In the genomic region with DNA sequence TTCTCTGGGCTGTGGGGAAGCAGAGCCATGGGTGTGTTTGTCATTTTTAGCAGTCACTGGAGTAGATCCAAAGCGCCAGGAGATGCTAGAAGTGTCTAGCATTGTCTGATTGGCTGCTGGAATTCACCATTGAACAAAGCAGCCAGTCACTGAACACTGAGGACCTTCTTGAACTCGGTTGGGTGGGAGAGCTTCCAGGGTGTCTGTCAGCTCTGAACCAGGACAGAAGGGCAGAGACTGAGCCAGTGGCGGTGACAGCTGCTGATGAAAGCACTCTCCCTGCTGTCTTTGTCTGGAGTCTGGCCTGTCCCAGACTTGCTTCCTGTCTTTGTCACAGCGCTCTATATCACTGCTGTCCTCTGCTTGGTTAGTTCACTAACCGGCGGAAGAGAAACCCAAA, we compare ENCODE assay signal across 10 mouse cellular contexts. TPM values are rescaled to one million over a fixed set of nuclear protein-coding genes. Genes with fewer than 3 reads are reported as not detected.
DNase-seq lines count a peak whose midpoint lies in the region; ATAC-seq and TF ChIP-seq lines count a peak whose summit lies in the region.
"Had no signal": no experiment of that assay in that cellular context is flagged by ENCODE, and none has a peak within 500 bp of the region (broad histone marks: within the 10 kb centered on the region; RNA-seq: fewer than 3 reads in every experiment).

No protein-coding gene starts in this region.

- no peaks in the 10 kb centered on the region for H3K9me3 ChIP-seq in intestine, embryonic 14.5 days (ENCODE audit: control insufficient read depth, low read length)
- H3K9me3 ChIP-seq in intestine, postnatal 0 days (ENCODE audit: control insufficient read depth), result no peaks in the 10 kb centered on the region
- no peaks in the 10 kb centered on the region for H3K9me3 ChIP-seq in forebrain, embryonic 11.5 days (ENCODE audit: control insufficient read depth, low read length)
- H3K9me3 ChIP-seq in midbrain, embryonic 12.5 days, result no peaks in the 10 kb centered on the region

- DNase-seq in intestine, embryonic 14.5 days (ENCODE audit: low spot score), result no peak
- DNase-seq in forebrain, embryonic 11.5 days (ENCODE audit: low spot score), result no peak
- peak; percentile 46 to 58 for DNase-seq in heart, postnatal 36 days
- DNase-seq in layer of hippocampus, adult 8-10 months (ENCODE audit: low spot score in 2 of 2), result peak; percentile 51 to 66
- DNase-seq in natural killer cell, adult 2 months (ENCODE audit: low spot score in 2 of 2), result no peak
- DNase-seq in thymus, postnatal 10 days (ENCODE audit: low spot score in 2 of 2), result no peak

- no peak for ATAC-seq in intestine, embryonic 14.5 days (replicated peaks; ENCODE audit: low FRiP score, low TSS enrichment, low read depth)
- ATAC-seq in intestine, postnatal 0 days, result no peak
- ATAC-seq in forebrain, embryonic 11.5 days (replicated peaks; ENCODE audit: low FRiP score), result peak; percentile 73
- peak; percentile 75 for ATAC-seq in midbrain, embryonic 12.5 days (ENCODE audit: low FRiP score, low read depth)

- H3K27ac ChIP-seq in intestine, embryonic 14.5 days (ENCODE audit: low read depth), result peak overlapping the region; percentile 14; the same call in 1 of the 2 replicates
- H3K27ac ChIP-seq in intestine, postnatal 0 days (ENCODE audit: low read depth, low read length), result no peak overlapping the region
- peak overlapping the region; percentile 31; the same call in 1 of the 2 replicates for H3K27ac ChIP-seq in forebrain, embryonic 11.5 days (ENCODE audit: low read depth, low read length)
- peak overlapping the region; percentile 72 for H3K27ac ChIP-seq in midbrain, embryonic 12.5 days (replicated peaks)
- H3K27ac ChIP-seq: macrophage had no signal

- no peaks in the 10 kb centered on the region for H3K36me3 ChIP-seq in intestine, embryonic 14.5 days (ENCODE audit: control insufficient read depth, insufficient read depth, low read length)
- no peaks in the 10 kb centered on the region; the same call in 1 of the 2 replicates for H3K36me3 ChIP-seq in intestine, postnatal 0 days (ENCODE audit: control insufficient read depth, insufficient read depth)
- H3K36me3 ChIP-seq in forebrain, embryonic 11.5 days (ENCODE audit: control insufficient read depth, insufficient read depth, low read length), result no peaks in the 10 kb centered on the region
- no peaks in the 10 kb centered on the region for H3K36me3 ChIP-seq in midbrain, embryonic 12.5 days

- peaks cover 8% of the 10 kb centered on the region for H3K4me1 ChIP-seq in intestine, embryonic 14.5 days (replicated peaks; ENCODE audit: control insufficient read depth, insufficient read depth, low read length)
- H3K4me1 ChIP-seq in intestine, postnatal 0 days (replicated peaks; ENCODE audit: control insufficient read depth, insufficient read depth, low read length), result no peaks in the 10 kb centered on the region
- H3K4me1 ChIP-seq in forebrain, embryonic 11.5 days (replicated peaks; ENCODE audit: control insufficient read depth, insufficient read depth, low read length), result no peaks in the 10 kb centered on the region
- peaks cover 17% of the 10 kb centered on the region for H3K4me1 ChIP-seq in midbrain, embryonic 12.5 days

- 51% methylated on average over 6 of the region's 6 CpGs for WGBS in intestine, embryonic 14.5 days
- 58% methylated on average over 6 of the region's 6 CpGs for WGBS in intestine, postnatal 0 days
- WGBS in forebrain, embryonic 11.5 days, result 56% methylated on average over 6 of the region's 6 CpGs
- WGBS in midbrain, embryonic 12.5 days, result 34% methylated on average over 6 of the region's 6 CpGs

- intact Hi-C loops in heart, postnatal 36 days (cut with DNase I), result no loop called here

- H3K4me2 ChIP-seq in intestine, embryonic 14.5 days (ENCODE audit: low read length), result no peak overlapping the region
- H3K4me2 ChIP-seq in intestine, postnatal 0 days (replicated peaks; ENCODE audit: low read depth), result no peak overlapping the region
- no peak overlapping the region for H3K4me2 ChIP-seq in forebrain, embryonic 11.5 days (ENCODE audit: low read depth, low read length, severe bottlenecking)
- H3K4me2 ChIP-seq in midbrain, embryonic 12.5 days (replicated peaks), result no peak overlapping the region

- no peak for TF ChIP-seq CTCF in intestine, postnatal 0 days (IDR thresholded peaks at IDR 0.05; ENCODE audit: low read depth)

- H3K9ac ChIP-seq in intestine, embryonic 14.5 days (ENCODE audit: low read length), result no peak overlapping the region
- no peak overlapping the region for H3K9ac ChIP-seq in intestine, postnatal 0 days (ENCODE audit: low read depth, low read length)
- H3K9ac ChIP-seq in forebrain, embryonic 11.5 days (ENCODE audit: low read length), result no peak overlapping the region
- no peak overlapping the region for H3K9ac ChIP-seq in midbrain, embryonic 12.5 days (replicated peaks)

- no peaks in the 10 kb centered on the region for H3K27me3 ChIP-seq in intestine, embryonic 14.5 days (replicated peaks; ENCODE audit: control insufficient read depth, insufficient read depth, low read length)
- no peaks in the 10 kb centered on the region for H3K27me3 ChIP-seq in intestine, postnatal 0 days (replicated peaks; ENCODE audit: control insufficient read depth, insufficient read depth, low read length)
- H3K27me3 ChIP-seq in forebrain, embryonic 11.5 days (ENCODE audit: control insufficient read depth, insufficient read depth, low read length), result no peaks in the 10 kb centered on the region
- H3K27me3 ChIP-seq in midbrain, embryonic 12.5 days, result no peaks in the 10 kb centered on the region
- H3K27me3 ChIP-seq: CH12.LX had no signal

- no peak overlapping the region for H3K4me3 ChIP-seq in intestine, embryonic 14.5 days (ENCODE audit: low read depth, low read length)
- H3K4me3 ChIP-seq in intestine, postnatal 0 days (ENCODE audit: low read depth, low read length), result no peak overlapping the region
- H3K4me3 ChIP-seq in forebrain, embryonic 11.5 days (ENCODE audit: low read depth, low read length), result no peak overlapping the region
- no peak overlapping the region for H3K4me3 ChIP-seq in midbrain, embryonic 12.5 days

RNA-seq across cellular contexts. Expression of a gene that starts 6.5 kb away (rescaled TPM):
- 11.6 and 14.1 TPM in 2 replicates for polyA plus RNA-seq in intestine, embryonic 14.5 days (2014; fragmentation: Nextera tagmentation; extraction: Ambion mirVana)
- 5.0 TPM in 2 replicates for polyA plus RNA-seq in intestine, postnatal 0 days (2015; fragmentation: Nextera tagmentation; extraction: Ambion mirVana)
- polyA plus RNA-seq in forebrain, embryonic 11.5 days (2014; fragmentation: Nextera tagmentation; extraction: Ambion mirVana), result 17.9 and 20.2 TPM in 2 replicates
- total RNA-seq in heart, postnatal 36 days (2021), result 10 to 100 TPM; 12.1 to 13.1 TPM
- 10 to 100 TPM; 12.3 to 17.1 (median 14.6) TPM for total RNA-seq in layer of hippocampus, adult 8-10 months (2022)
- polyA plus RNA-seq in midbrain, embryonic 12.5 days (2016; fragmentation: Nextera tagmentation; extraction: Ambion mirVana), result 22.8 and 23.7 TPM in 2 replicates

RNA-seq across cellular contexts. Expression of a gene that starts 6.6 kb away (rescaled TPM):
- polyA plus RNA-seq in intestine, embryonic 14.5 days (2014; fragmentation: Nextera tagmentation; extraction: Ambion mirVana), result 13.6 and 13.9 TPM in 2 replicates
- 2.5 and 2.6 TPM in 2 replicates for polyA plus RNA-seq in intestine, postnatal 0 days (2015; fragmentation: Nextera tagmentation; extraction: Ambion mirVana)
- polyA plus RNA-seq in forebrain, embryonic 11.5 days (2014; fragmentation: Nextera tagmentation; extraction: Ambion mirVana), result 21.2 and 22.2 TPM in 2 replicates
- 1 to 10 TPM; 5.4 to 5.8 TPM for total RNA-seq in heart, postnatal 36 days (2021)
- 10 to 100 TPM; 17.5 to 26.2 (median 24.9) TPM for total RNA-seq in layer of hippocampus, adult 8-10 months (2022)
- polyA plus RNA-seq in midbrain, embryonic 12.5 days (2016; fragmentation: Nextera tagmentation; extraction: Ambion mirVana), result 18.1 and 19.6 TPM in 2 replicates

RNA-seq across cellular contexts. Expression of a gene that starts 28.5 kb away (rescaled TPM):
- polyA plus RNA-seq in intestine, embryonic 14.5 days (2014; fragmentation: Nextera tagmentation; extraction: Ambion mirVana), result 58.7 and 59.5 TPM in 2 replicates
- 43.3 and 53.6 TPM in 2 replicates for polyA plus RNA-seq in intestine, postnatal 0 days (2015; fragmentation: Nextera tagmentation; extraction: Ambion mirVana)
- 310 and 367 TPM in 2 replicates for polyA plus RNA-seq in forebrain, embryonic 11.5 days (2014; fragmentation: Nextera tagmentation; extraction: Ambion mirVana)
- 100 to 1,000 TPM; 164 to 167 TPM for total RNA-seq in heart, postnatal 36 days (2021)
- total RNA-seq in layer of hippocampus, adult 8-10 months (2022), result 100 to 1,000 TPM in 2 of 4 experiments, 10 to 100 TPM in 2; 92.2 to 111 (median 102) TPM
- 107 and 111 TPM in 2 replicates for polyA plus RNA-seq in midbrain, embryonic 12.5 days (2016; fragmentation: Nextera tagmentation; extraction: Ambion mirVana)

Comparison
In these comparisons a context has a peak if more than half of its experiments do, and no peak if none do; other contexts are left out.
1. ATAC-seq: peak in forebrain, embryonic 11.5 days (single experiment) and midbrain, embryonic 12.5 days (single experiment); none in intestine, embryonic 14.5 days (single experiment) and intestine, postnatal 0 days (single experiment).
2. DNase-seq: peak in heart, postnatal 36 days (2 of 2) and layer of hippocampus, adult 8-10 months (2 of 2); none in intestine, embryonic 14.5 days (single experiment), forebrain, embryonic 11.5 days (single experiment), natural killer cell, adult 2 months (0 of 2) and thymus, postnatal 10 days (0 of 2).